ENCODE assay signal across 29 mouse cellular contexts in genomic region chr10:43168847-43169246, GRCm38 (mm10). TPM values are rescaled to one million over a fixed set of nuclear protein-coding genes. Genes with fewer than 3 reads are reported as not detected.
DNase-seq lines count a peak whose midpoint lies in the region; ATAC-seq and TF ChIP-seq lines count a peak whose summit lies in the region.
"Had no signal": no experiment of that assay in that cellular context is flagged by ENCODE, and none has a peak within 500 bp of the region (broad histone marks: within the 10 kb centered on the region; RNA-seq: fewer than 3 reads in every experiment).

No protein-coding gene starts in this region.

- TF ChIP-seq EP300 in heart, adult 2 months (IDR thresholded peaks at IDR 0.05; ENCODE audit: insufficient read depth, low read depth, low read length) = no peak

- TF ChIP-seq CTCF in heart, adult 2 months (IDR thresholded peaks at IDR 0.05) = no peak

- ATAC-seq in forebrain, embryonic 16.5 days = no peak
- ATAC-seq in forebrain, embryonic 11.5 days (replicated peaks; ENCODE audit: low FRiP score) = no peak
- no peak for ATAC-seq in heart, embryonic 11.5 days (replicated peaks; ENCODE audit: insufficient number of reproducible peaks, low FRiP score, low TSS enrichment)
- ATAC-seq in midbrain, embryonic 11.5 days (ENCODE audit: low FRiP score) = no peak
- ATAC-seq: hindbrain, postnatal 0 days; intestine, embryonic 15.5 days had no signal

- WGBS in forebrain, embryonic 16.5 days = 58% methylated on average over 7 of the region's 7 CpGs
- 81% methylated on average over 7 of the region's 7 CpGs for WGBS in forebrain, embryonic 11.5 days
- 40% methylated on average over 7 of the region's 7 CpGs for WGBS in heart, adult 2 months
- 70% methylated on average over 7 of the region's 7 CpGs for WGBS in heart, embryonic 11.5 days (ENCODE audit: insufficient replicate concordance)
- WGBS in midbrain, embryonic 11.5 days = 74% methylated on average over 7 of the region's 7 CpGs
- WGBS in midbrain, embryonic 10.5 days = 83% methylated on average over 7 of the region's 7 CpGs

- peaks cover 26% of the 10 kb centered on the region for H3K4me1 ChIP-seq in forebrain, embryonic 16.5 days (replicated peaks; ENCODE audit: control insufficient read depth, insufficient read depth, low read length)
- H3K4me1 ChIP-seq in forebrain, embryonic 11.5 days (replicated peaks; ENCODE audit: control insufficient read depth, insufficient read depth, low read length) = peaks cover 8% of the 10 kb centered on the region; the same call in 1 of the 2 replicates
- H3K4me1 ChIP-seq in heart, adult 2 months (ENCODE audit: control insufficient read depth, insufficient read depth, low read length) = peaks cover 4% of the 10 kb centered on the region
- peaks cover 10% of the 10 kb centered on the region for H3K4me1 ChIP-seq in heart, embryonic 11.5 days (ENCODE audit: control insufficient read depth, insufficient read depth, low read length)
- peaks cover 11% of the 10 kb centered on the region for H3K4me1 ChIP-seq in midbrain, embryonic 11.5 days (ENCODE audit: control insufficient read depth, insufficient read depth, low read length)
- H3K4me1 ChIP-seq in midbrain, embryonic 10.5 days = peaks cover 43% of the 10 kb centered on the region

- intact Hi-C loops in heart, adult 2 months (cut with DNase I) = no loop called here
- intact Hi-C loops in left cerebral cortex, postnatal 36 days (cut with DNase I) = no loop called here

- H3K9me3 ChIP-seq in forebrain, embryonic 16.5 days (ENCODE audit: control insufficient read depth, low read length) = no peaks in the 10 kb centered on the region
- H3K9me3 ChIP-seq in forebrain, embryonic 11.5 days (ENCODE audit: control insufficient read depth, low read length) = peaks cover 2% of the 10 kb centered on the region; the same call in 1 of the 2 replicates
- no peaks in the 10 kb centered on the region for H3K9me3 ChIP-seq in heart, embryonic 11.5 days (replicated peaks; ENCODE audit: control insufficient read depth, low read length)
- no peaks in the 10 kb centered on the region for H3K9me3 ChIP-seq in midbrain, embryonic 11.5 days (ENCODE audit: control insufficient read depth, low read length)
- H3K9me3 ChIP-seq in midbrain, embryonic 10.5 days (replicated peaks) = no peaks in the 10 kb centered on the region
- H3K9me3 ChIP-seq: G1E; heart, embryonic 12.5 days; intestine, embryonic 15.5 days; limb, embryonic 12.5 days; liver, embryonic 15.5 days; midbrain, embryonic 12.5 days; neural tube, embryonic 12.5 days had no signal

- peak overlapping the region; percentile 19; the same call in 1 of the 2 replicates for H3K4me2 ChIP-seq in forebrain, embryonic 16.5 days (ENCODE audit: low read length)
- H3K4me2 ChIP-seq in forebrain, embryonic 11.5 days (ENCODE audit: low read depth, low read length, severe bottlenecking) = no peak overlapping the region
- H3K4me2 ChIP-seq in heart, embryonic 11.5 days = no peak overlapping the region
- H3K4me2 ChIP-seq in midbrain, embryonic 11.5 days = no peak overlapping the region
- H3K4me2 ChIP-seq: heart, embryonic 12.5 days; hindbrain, embryonic 12.5 days; intestine, embryonic 15.5 days; limb, embryonic 12.5 days; liver, embryonic 15.5 days; lung, embryonic 14.5 days; midbrain, embryonic 12.5 days; neural tube, embryonic 12.5 days had no signal

- H3K27me3 ChIP-seq in forebrain, embryonic 16.5 days (replicated peaks; ENCODE audit: control insufficient read depth, insufficient read depth, low read length) = no peaks in the 10 kb centered on the region
- H3K27me3 ChIP-seq in forebrain, embryonic 11.5 days (ENCODE audit: control insufficient read depth, insufficient read depth, low read length) = peaks cover 2% of the 10 kb centered on the region; the same call in 1 of the 2 replicates
- no peaks in the 10 kb centered on the region for H3K27me3 ChIP-seq in heart, adult 2 months (ENCODE audit: control insufficient read depth, insufficient read depth, low read length)
- H3K27me3 ChIP-seq in heart, embryonic 11.5 days (ENCODE audit: control insufficient read depth, insufficient read depth, low read length) = no peaks in the 10 kb centered on the region
- no peaks in the 10 kb centered on the region; the same call in 1 of the 2 replicates for H3K27me3 ChIP-seq in midbrain, embryonic 11.5 days (ENCODE audit: control insufficient read depth, insufficient read depth, low read length)
- H3K27me3 ChIP-seq in midbrain, embryonic 10.5 days (ENCODE audit: low read depth, poor library complexity, severe bottlenecking) = peaks cover 39% of the 10 kb centered on the region
- H3K27me3 ChIP-seq: heart, embryonic 12.5 days; hindbrain, embryonic 12.5 days; neural tube, embryonic 12.5 days had no signal

- TF ChIP-seq POLR2A in heart, adult 2 months (IDR thresholded peaks at IDR 0.05; ENCODE audit: insufficient read depth, low read depth, low read length) = no peak

- no peak overlapping the region for H3K4me3 ChIP-seq in forebrain, embryonic 16.5 days (replicated peaks; ENCODE audit: low read length)
- no peak overlapping the region for H3K4me3 ChIP-seq in forebrain, embryonic 11.5 days (ENCODE audit: low read depth, low read length)
- H3K4me3 ChIP-seq in heart, adult 2 months = no peak overlapping the region
- H3K4me3 ChIP-seq in heart, embryonic 11.5 days (ENCODE audit: low read depth, low read length) = no peak overlapping the region
- no peak overlapping the region for H3K4me3 ChIP-seq in midbrain, embryonic 11.5 days (ENCODE audit: low read depth, low read length)
- H3K4me3 ChIP-seq in midbrain, embryonic 10.5 days = no peak overlapping the region
- H3K4me3 ChIP-seq: heart, embryonic 12.5 days; hindbrain, embryonic 12.5 days; intestine, embryonic 15.5 days; limb, embryonic 12.5 days; liver, embryonic 15.5 days; midbrain, embryonic 12.5 days; myocyte; neural tube, embryonic 12.5 days had no signal

- H3K9ac ChIP-seq in forebrain, embryonic 16.5 days (replicated peaks; ENCODE audit: low read depth, low read length) = no peak overlapping the region
- no peak overlapping the region for H3K9ac ChIP-seq in forebrain, embryonic 11.5 days (ENCODE audit: low read length)
- H3K9ac ChIP-seq in heart, adult 2 months (ENCODE audit: low read depth, low read length) = no peak overlapping the region
- H3K9ac ChIP-seq in heart, embryonic 11.5 days (ENCODE audit: low read depth, low read length) = no peak overlapping the region
- H3K9ac ChIP-seq in midbrain, embryonic 11.5 days (ENCODE audit: low read length) = no peak overlapping the region
- H3K9ac ChIP-seq: heart, embryonic 12.5 days; hindbrain, embryonic 12.5 days; intestine, embryonic 15.5 days; limb, embryonic 12.5 days; liver, embryonic 15.5 days; lung, embryonic 14.5 days; midbrain, embryonic 12.5 days; neural tube, embryonic 12.5 days had no signal

- DNase-seq in forebrain, embryonic 11.5 days (ENCODE audit: low spot score) = no peak
- peak in 1 of 2 experiments; percentile 11 for DNase-seq in heart, adult 2 months
- peak; percentile 70 for DNase-seq in midbrain, embryonic 11.5 days (ENCODE audit: low spot score, missing footprints)
- DNase-seq in midbrain, embryonic 10.5 days (ENCODE audit: low spot score) = no peak
- no peak for DNase-seq in left cerebral cortex, postnatal 36 days (ENCODE audit: low spot score in 2 of 2)
- DNase-seq: adrenal gland, adult 8-10 months; cerebellum, adult 9-10 months; cerebellum, postnatal 36 days; kidney, adult 2 months; kidney, postnatal 36 days; layer of hippocampus, postnatal 36 days; lung, embryonic 14.5 days; right cerebral cortex, adult 18-20 months; spleen, adult 18-20 months; thymus, postnatal 25 days had no signal

- no peaks in the 10 kb centered on the region for H3K36me3 ChIP-seq in forebrain, embryonic 16.5 days (ENCODE audit: control insufficient read depth, insufficient read depth)
- H3K36me3 ChIP-seq in forebrain, embryonic 11.5 days (ENCODE audit: control insufficient read depth, insufficient read depth, low read length) = no peaks in the 10 kb centered on the region
- no peaks in the 10 kb centered on the region for H3K36me3 ChIP-seq in heart, adult 2 months (ENCODE audit: control insufficient read depth, insufficient read depth, low read length)
- H3K36me3 ChIP-seq in heart, embryonic 11.5 days (ENCODE audit: control insufficient read depth, insufficient read depth, low read length) = no peaks in the 10 kb centered on the region
- no peaks in the 10 kb centered on the region for H3K36me3 ChIP-seq in midbrain, embryonic 11.5 days (ENCODE audit: control insufficient read depth, insufficient read depth, low read length)
- H3K36me3 ChIP-seq in midbrain, embryonic 10.5 days = peaks cover 2% of the 10 kb centered on the region; the same call in 1 of the 2 replicates
- H3K36me3 ChIP-seq: G1E; heart, embryonic 12.5 days; hindbrain, embryonic 12.5 days; intestine, embryonic 15.5 days; limb, embryonic 12.5 days; liver, embryonic 15.5 days; midbrain, embryonic 12.5 days; neural tube, embryonic 12.5 days had no signal

- H3K79me2 ChIP-seq in heart, adult 2 months (replicated peaks; ENCODE audit: control insufficient read depth, insufficient read depth, low read length) = no peaks in the 10 kb centered on the region; the same call in 1 of the 2 replicates

- H3K27ac ChIP-seq in forebrain, embryonic 16.5 days (ENCODE audit: low read length) = no peak overlapping the region
- no peak overlapping the region for H3K27ac ChIP-seq in forebrain, embryonic 11.5 days (ENCODE audit: low read depth, low read length)
- H3K27ac ChIP-seq in heart, adult 2 months = peak overlapping the region; percentile 38; the same call in 1 of the 2 replicates
- no peak overlapping the region for H3K27ac ChIP-seq in heart, embryonic 11.5 days (ENCODE audit: low read depth, low read length)
- no peak overlapping the region for H3K27ac ChIP-seq in midbrain, embryonic 11.5 days (ENCODE audit: low read depth, low read length)
- H3K27ac ChIP-seq in midbrain, embryonic 10.5 days (replicated peaks) = no peak overlapping the region
- H3K27ac ChIP-seq: hindbrain, embryonic 12.5 days; hindbrain, postnatal 0 days; intestine, embryonic 15.5 days; limb, embryonic 12.5 days; liver, embryonic 15.5 days; midbrain, embryonic 12.5 days; neural tube, embryonic 12.5 days had no signal

RNA-seq across cellular contexts. Expression of gene Sobp, which starts 5.5 kb away (rescaled TPM):
- polyA plus RNA-seq in forebrain, embryonic 16.5 days (2015; fragmentation: Nextera tagmentation; extraction: Ambion mirVana) = 15.1 and 16.1 TPM in 2 replicates
- 5.5 and 5.7 TPM in 2 replicates for polyA plus RNA-seq in forebrain, embryonic 11.5 days (2014; fragmentation: Nextera tagmentation; extraction: Ambion mirVana)
- 10 to 100 TPM; 16.5 to 16.7 TPM for total RNA-seq in heart, adult 2 months (2021)
- polyA plus RNA-seq in heart, adult 2 months (2012; rRNA removed) = 5.1 and 5.3 TPM in 2 replicates
- 1.9 and 2.4 TPM in 2 replicates for polyA plus RNA-seq in heart, embryonic 11.5 days (2014; fragmentation: Nextera tagmentation; extraction: Ambion mirVana)
- 5.7 and 5.8 TPM in 2 replicates for polyA plus RNA-seq in midbrain, embryonic 11.5 days (2014; fragmentation: Nextera tagmentation; extraction: Ambion mirVana)
- 2.0 and 2.3 TPM in 2 replicates for polyA plus RNA-seq in midbrain, embryonic 10.5 days (2016; fragmentation: Nextera tagmentation; extraction: Ambion mirVana)
- total RNA-seq in left cerebral cortex, postnatal 36 days (2021) = 10 to 100 TPM; 76.7 to 79.5 TPM
- total RNA-seq: liver, adult 2 months; megakaryocyte progenitor cell, adult 5-6 weeks had no signal
- polyA plus RNA-seq: G1E had no signal

RNA-seq across cellular contexts. Expression of gene 9030612E09Rik, which starts 5.7 kb away (rescaled TPM):
- polyA plus RNA-seq in forebrain, embryonic 16.5 days (2015; fragmentation: Nextera tagmentation; extraction: Ambion mirVana) = 2.4 and 2.5 TPM in 2 replicates
- 1.3 and 1.7 TPM in 2 replicates for polyA plus RNA-seq in forebrain, embryonic 11.5 days (2014; fragmentation: Nextera tagmentation; extraction: Ambion mirVana)
- total RNA-seq in heart, adult 2 months (2021) = 1 to 10 TPM; 2.2 to 2.5 TPM
- polyA plus RNA-seq in heart, adult 2 months (2012; rRNA removed) = 3.5 and 5.8 TPM in 2 replicates
- polyA plus RNA-seq in heart, embryonic 11.5 days (2014; fragmentation: Nextera tagmentation; extraction: Ambion mirVana) = 0.36 and 0.42 TPM in 2 replicates
- 0.92 and 1.5 TPM in 2 replicates for polyA plus RNA-seq in midbrain, embryonic 11.5 days (2014; fragmentation: Nextera tagmentation; extraction: Ambion mirVana)
- 0.79 and 1.3 TPM in 2 replicates for polyA plus RNA-seq in midbrain, embryonic 10.5 days (2016; fragmentation: Nextera tagmentation; extraction: Ambion mirVana)
- 1 to 10 TPM; 1.4 to 2.8 TPM for total RNA-seq in left cerebral cortex, postnatal 36 days (2021)
- total RNA-seq: G1E; liver, adult 2 months; megakaryocyte progenitor cell, adult 5-6 weeks had no signal
- polyA plus RNA-seq: G1E; liver, adult 2 months; liver, embryonic 15.5 days; lung, embryonic 14.5 days had no signal

RNA-seq across cellular contexts. Expression of gene Pdss2, which starts 52.4 kb away (rescaled TPM):
- 15.7 and 17.7 TPM in 2 replicates for polyA plus RNA-seq in forebrain, embryonic 16.5 days (2015; fragmentation: Nextera tagmentation; extraction: Ambion mirVana)
- 15.1 and 16.0 TPM in 2 replicates for polyA plus RNA-seq in forebrain, embryonic 11.5 days (2014; fragmentation: Nextera tagmentation; extraction: Ambion mirVana)
- 10 to 100 TPM; 31.1 to 33.7 TPM for total RNA-seq in heart, adult 2 months (2021)
- polyA plus RNA-seq in heart, adult 2 months (2012; rRNA removed) = 16.6 and 27.0 TPM in 2 replicates
- 10.6 and 11.6 TPM in 2 replicates for polyA plus RNA-seq in heart, embryonic 11.5 days (2014; fragmentation: Nextera tagmentation; extraction: Ambion mirVana)
- polyA plus RNA-seq in midbrain, embryonic 11.5 days (2014; fragmentation: Nextera tagmentation; extraction: Ambion mirVana) = 14.7 and 16.6 TPM in 2 replicates
- 15.2 and 16.0 TPM in 2 replicates for polyA plus RNA-seq in midbrain, embryonic 10.5 days (2016; fragmentation: Nextera tagmentation; extraction: Ambion mirVana)
- 10 to 100 TPM; 16.2 to 16.5 TPM for total RNA-seq in left cerebral cortex, postnatal 36 days (2021)
